Mouse (Mus musculus): ENCODE results near the gene Ptprh. TPM values are rescaled to one million over a fixed set of nuclear protein-coding genes. Genes with fewer than 3 reads are reported as not detected.

Gene Ptprh
- polyA plus RNA-seq, 1 experiment from 2014 or later: not detected

DNA sequence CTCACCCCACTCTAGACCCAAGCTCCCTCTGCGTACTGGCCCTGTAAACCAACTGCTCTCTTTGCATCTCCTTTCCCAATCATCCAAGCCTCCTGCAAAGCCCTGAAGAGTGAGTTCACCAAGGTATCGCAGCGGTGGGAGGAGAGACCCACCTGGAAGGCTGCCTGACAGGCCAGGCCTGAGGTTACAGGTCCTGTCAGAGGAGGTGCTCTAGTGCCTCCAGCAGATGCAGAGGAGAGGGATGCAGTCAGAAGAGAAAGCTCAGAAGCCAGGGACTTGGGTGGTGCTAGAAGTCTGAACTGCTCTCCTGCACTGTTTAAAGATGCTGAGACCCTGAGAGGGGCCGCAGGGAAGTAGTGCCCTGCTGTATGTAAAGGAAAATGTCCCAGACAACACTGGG, 104.8 kb downstream of the Ptprh start:
- Histone ChIP-seq H3K4me3 (ENCODE audit: control insufficient read depth in 1 of 2, insufficient read depth in 1 of 2, low read depth in 1 of 2, low read length in 2 of 2) (peak overlapping the region in 1 of 2 experiments; percentile 88; a peak in 1 of 4 replicates), H3K4me2 (ENCODE audit: low read length) (peak overlapping the region; percentile 90)

More for the DNA sequence above, 104.8 kb downstream of the Ptprh start:
- H3K9ac ChIP-seq (ENCODE audit: low read length): peak overlapping the region; percentile 96
- peak overlapping the region; percentile 21 to 64; a peak in 2 of 4 replicates for H3K27ac ChIP-seq (replicated peaks in 1 of 2; ENCODE audit: control insufficient read depth in 1 of 2, insufficient read depth in 1 of 2, low read depth in 2 of 2, low read length in 2 of 2)
- no peaks in the 10 kb centered on the region for H3K27me3 ChIP-seq (ENCODE audit: control insufficient read depth, insufficient read depth, low read length)
- peaks cover 26 to 37% of the 10 kb centered on the region in 2 experiments for H3K4me1 ChIP-seq (ENCODE audit: control insufficient read depth in 2 of 2, insufficient read depth in 2 of 2, low read length in 2 of 2)
- WGBS: 62% methylated on average over 4 of the region's 4 CpGs
- H3K36me3 ChIP-seq (ENCODE audit: control insufficient read depth, insufficient read depth, low read length): peaks cover 50% of the 10 kb centered on the region
- no peaks in the 10 kb centered on the region for H3K9me3 ChIP-seq (ENCODE audit: control insufficient read depth, low read length)
- no peak for ATAC-seq (ENCODE audit: insufficient number of reproducible peaks, insufficient read depth, low FRiP score, low read depth)

Small RNAs within 50 kb of the gene (microRNA-seq; reads per million reads assigned to microRNA genes)
- gene Gm23577: not detected

Other genes starting within 250 kb of the Ptprh start
- gene Gp6, start 206.3 kb downstream of the Ptprh start, polyA plus RNA-seq (2014; fragmentation: Nextera tagmentation; extraction: Ambion mirVana): 0.22 and 0.34 TPM in 2 replicates
- 29.5 and 30.7 TPM in 2 replicates for gene Rdh13, start 158.4 kb downstream of the Ptprh start, polyA plus RNA-seq (2014; fragmentation: Nextera tagmentation; extraction: Ambion mirVana)
- 2.1 and 4.7 TPM in 2 replicates for gene Eps8l1, start 143.4 kb downstream of the Ptprh start, polyA plus RNA-seq (2014; fragmentation: Nextera tagmentation; extraction: Ambion mirVana)
- gene Ppp1r12c, start 102.4 kb downstream of the Ptprh start, polyA plus RNA-seq (2014; fragmentation: Nextera tagmentation; extraction: Ambion mirVana): 41.7 and 47.7 TPM in 2 replicates
- 479 and 551 TPM in 2 replicates for gene Tnnt1, start 87.7 kb downstream of the Ptprh start, polyA plus RNA-seq (2014; fragmentation: Nextera tagmentation; extraction: Ambion mirVana)
- gene Tnni3, start 79.8 kb downstream of the Ptprh start, polyA plus RNA-seq (2014; fragmentation: Nextera tagmentation; extraction: Ambion mirVana): 2,958 and 3,056 TPM in 2 replicates
- 0.15 and 0.51 TPM in 2 replicates for gene Dnaaf3, start 71.6 kb downstream of the Ptprh start, polyA plus RNA-seq (2014; fragmentation: Nextera tagmentation; extraction: Ambion mirVana)
- 0.55 and 0.78 TPM in 2 replicates for gene Syt5, start 56.5 kb downstream of the Ptprh start, polyA plus RNA-seq (2014; fragmentation: Nextera tagmentation; extraction: Ambion mirVana)
- 1.2 and 1.6 TPM in 2 replicates for gene Tmem86b, start 27.4 kb upstream of the Ptprh start, polyA plus RNA-seq (2014; fragmentation: Nextera tagmentation; extraction: Ambion mirVana)
- gene Ppp6r1, start 55.0 kb upstream of the Ptprh start, polyA plus RNA-seq (2014; fragmentation: Nextera tagmentation; extraction: Ambion mirVana): 7.1 and 8.1 TPM in 2 replicates
- 65.4 TPM in 2 replicates for gene Hspbp1, start 81.0 kb upstream of the Ptprh start, polyA plus RNA-seq (2014; fragmentation: Nextera tagmentation; extraction: Ambion mirVana)
- gene Brsk1, start 86.6 kb upstream of the Ptprh start, polyA plus RNA-seq (2014; fragmentation: Nextera tagmentation; extraction: Ambion mirVana): 1.3 and 1.4 TPM in 2 replicates
- 0.08 TPM in 1 of 2 replicates, not detected in the other for gene Tmem150b, start 121.2 kb upstream of the Ptprh start, polyA plus RNA-seq (2014; fragmentation: Nextera tagmentation; extraction: Ambion mirVana)
- gene Kmt5c, start 136.1 kb upstream of the Ptprh start, polyA plus RNA-seq (2014; fragmentation: Nextera tagmentation; extraction: Ambion mirVana): 47.5 and 47.6 TPM in 2 replicates
- gene Cox6b2, start 149.1 kb upstream of the Ptprh start, polyA plus RNA-seq (2014; fragmentation: Nextera tagmentation; extraction: Ambion mirVana): 30.4 and 30.6 TPM in 2 replicates
- gene Fam71e2, start 167.3 kb upstream of the Ptprh start, polyA plus RNA-seq (2014; fragmentation: Nextera tagmentation; extraction: Ambion mirVana): not detected in 2 replicates
- not detected in 2 replicates for gene Il11, start 178.8 kb upstream of the Ptprh start, polyA plus RNA-seq (2014; fragmentation: Nextera tagmentation; extraction: Ambion mirVana)
- not detected in 2 replicates for gene Tmem190, start 178.9 kb upstream of the Ptprh start, polyA plus RNA-seq (2014; fragmentation: Nextera tagmentation; extraction: Ambion mirVana)
- 3.0 and 3.7 TPM in 2 replicates for gene Tmem238, start 185.6 kb upstream of the Ptprh start, polyA plus RNA-seq (2014; fragmentation: Nextera tagmentation; extraction: Ambion mirVana)
- gene Rpl28, start 188.8 kb upstream of the Ptprh start, polyA plus RNA-seq (2014; fragmentation: Nextera tagmentation; extraction: Ambion mirVana): 179 and 188 TPM in 2 replicates
- gene Ube2s, start 208.5 kb upstream of the Ptprh start, polyA plus RNA-seq (2014; fragmentation: Nextera tagmentation; extraction: Ambion mirVana): 237 and 408 TPM in 2 replicates
- gene Shisa7, start 240.7 kb upstream of the Ptprh start, polyA plus RNA-seq (2014; fragmentation: Nextera tagmentation; extraction: Ambion mirVana): 0.05 TPM in 1 of 2 replicates, not detected in the other

All from heart, embryonic 14.5 days (tissue).